Mouse (Mus musculus) stomach, postnatal 0 days (tissue): ENCODE measurements around the gene Cacng2. TPM values are rescaled to one million over a fixed set of nuclear protein-coding genes. Genes with fewer than 3 reads are reported as not detected.

Experiments used
- ATAC-seq: fragments of 200-750 bp; cut with Nextera tagmentation; 2 replicates; pipeline ENCODE4 v1.8.0; 2017; ENCODE audit not compliant: low FRiP score, low TSS enrichment
- DNase-seq: peaks from one replicate; pipeline ENCODE4 v3.0.0-alpha.2; 2016; ENCODE audit warnings: low spot score
- H3K27ac ChIP-seq: fragments of 300-500 bp; sonication (generic); replicated peaks from 2 replicates; pipeline ENCODE4 v1.5.1; 2014; ENCODE audit warnings: mild to moderate bottlenecking, control low read depth
- H3K27me3 ChIP-seq: fragments of 300-500 bp; sonication (generic); 2 replicates; pipeline ENCODE4 v1.6.1; 2014; ENCODE audit warnings: low read length; ENCODE audit not compliant: control insufficient read depth, insufficient read depth
- H3K36me3 ChIP-seq: fragments of 300-500 bp; sonication (generic); 2 replicates; pipeline ENCODE4 v1.6.1; 2014; ENCODE audit warnings: low read length, mixed read lengths; ENCODE audit not compliant: control insufficient read depth, insufficient read depth
- H3K4me1 ChIP-seq: fragments of 300-500 bp; sonication (generic); replicated peaks from 2 replicates; pipeline ENCODE4 v1.6.1; 2014; ENCODE audit warnings: antibody characterized with exemption; ENCODE audit not compliant: control insufficient read depth, insufficient read depth
- H3K4me2 ChIP-seq: fragments of 300-500 bp; sonication (generic); replicated peaks from 2 replicates; pipeline ENCODE4 v1.6.1; 2014; ENCODE audit warnings: low read depth, mild to moderate bottlenecking, control low read depth, moderate library complexity
- H3K4me3 ChIP-seq: fragments of 300-500 bp; sonication (generic); 2 replicates; pipeline ENCODE4 v1.5.1; 2014; ENCODE audit warnings: low read depth, low read length, control low read depth
- H3K9ac ChIP-seq: fragments of 300-500 bp; sonication (generic); 2 replicates; pipeline ENCODE4 v1.6.1; 2014; ENCODE audit warnings: mild to moderate bottlenecking, low read length, control low read depth, mixed read lengths
- H3K9me3 ChIP-seq: fragments of 300-500 bp; sonication (generic); 2 replicates; pipeline ENCODE4 v1.6.1; 2016; ENCODE audit warnings: low read length; ENCODE audit not compliant: control insufficient read depth
- CTCF ChIP-seq: IDR thresholded peaks from 2 replicates; pipeline ENCODE4 v1.5.1; 2016; ENCODE audit warnings: antibody characterized with exemption, low read depth, mild to moderate bottlenecking, moderate library complexity
- EP300 ChIP-seq: optimal IDR thresholded peaks from 2 replicates; pipeline ENCODE3; 2016; ENCODE audit warnings: antibody characterized with exemption
- WGBS: fragments of 180-500 bp; shearing (Covaris S2); extraction: QIAGEN DNeasy Blood & Tissue Kit; methylation state at CpG from one replicate; pipeline ENCODE4 v1.1.7; 2014; 5-methylcytosine and 5-hydroxymethylcytosine counted together
- polyA plus RNA-seq: library from polyadenylated mRNA; unstranded; fragments of >200 nt; fragmentation: Nextera tagmentation; extraction: Ambion mirVana; gene quantifications from 2 replicates; pipeline ENCODE4 v1.2.1, GENCODE M21; 2015

Cacng2 gene
- polyA plus RNA-seq, 1 experiment from 2014 or later: 0.02 TPM

DNA sequence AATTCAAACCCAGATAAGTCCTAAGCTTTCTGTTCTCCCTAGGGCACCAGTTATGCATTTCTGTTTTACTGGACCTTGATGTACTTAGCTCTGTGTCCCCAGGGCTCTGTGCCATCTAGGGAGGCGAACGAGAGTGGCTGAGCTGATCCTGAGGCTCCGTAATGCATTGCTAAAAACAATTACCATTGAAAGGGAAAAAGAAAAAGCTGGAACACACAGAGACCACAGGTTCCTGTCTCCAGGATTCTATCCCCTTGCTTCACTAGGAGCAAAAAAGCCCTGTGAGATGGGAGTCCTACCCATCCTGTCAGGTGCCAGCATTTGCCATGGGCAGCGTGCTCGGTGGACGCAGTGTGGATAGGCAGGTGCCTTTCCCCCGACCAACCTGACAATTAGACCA lies 38.4 kb downstream of the Cacng2 start:
- H3K4me1 ChIP-seq: no peaks in the 10 kb centered on the region
- H3K9me3 ChIP-seq: no peaks in the 10 kb centered on the region
- TF ChIP-seq EP300 (no peak), CTCF (no peak)
- ATAC-seq (no peak), DNase-seq (no peak)
- no peaks in the 10 kb centered on the region for H3K36me3 ChIP-seq
- no peaks in the 10 kb centered on the region for H3K27me3 ChIP-seq
- H3K27ac ChIP-seq: no peak overlapping the region
- H3K4me3 ChIP-seq: no peak overlapping the region
- H3K9ac ChIP-seq: no peak overlapping the region
- H3K4me2 ChIP-seq: no peak overlapping the region
- WGBS: 77% methylated on average over 7 of the region's 7 CpGs

DNA sequence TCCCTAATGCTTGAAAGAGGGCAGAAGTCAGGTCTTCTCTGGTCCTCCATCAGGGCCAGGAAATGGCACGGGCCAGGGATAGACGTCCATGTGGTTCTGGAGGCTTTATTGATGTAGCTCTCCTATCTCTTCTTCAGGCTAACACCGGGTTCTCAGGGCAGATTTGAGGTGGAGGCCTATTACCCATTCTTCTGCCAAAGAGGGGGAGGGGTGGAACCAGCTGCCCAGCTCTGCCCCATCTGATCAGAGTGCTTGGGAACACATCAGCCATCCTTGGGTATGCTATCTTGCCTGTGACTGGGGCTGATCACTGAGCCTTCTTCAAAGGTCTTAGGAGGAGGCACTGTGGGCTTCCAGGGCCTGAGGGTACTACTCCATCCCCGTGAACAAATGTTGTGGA lies 39.5 kb downstream of the Cacng2 start:
- Histone ChIP-seq H3K4me3 (no peak overlapping the region), H3K27me3 (no peaks in the 10 kb centered on the region), H3K9ac (no peak overlapping the region), H3K27ac (no peak overlapping the region), H3K9me3 (no peaks in the 10 kb centered on the region), H3K4me2 (no peak overlapping the region), H3K4me1 (no peaks in the 10 kb centered on the region), H3K36me3 (no peaks in the 10 kb centered on the region)
- 72% methylated on average over 4 of the region's 4 CpGs for WGBS
- ATAC-seq (no peak), DNase-seq (no peak)
- TF ChIP-seq EP300 (no peak), CTCF (no peak)

DNA sequence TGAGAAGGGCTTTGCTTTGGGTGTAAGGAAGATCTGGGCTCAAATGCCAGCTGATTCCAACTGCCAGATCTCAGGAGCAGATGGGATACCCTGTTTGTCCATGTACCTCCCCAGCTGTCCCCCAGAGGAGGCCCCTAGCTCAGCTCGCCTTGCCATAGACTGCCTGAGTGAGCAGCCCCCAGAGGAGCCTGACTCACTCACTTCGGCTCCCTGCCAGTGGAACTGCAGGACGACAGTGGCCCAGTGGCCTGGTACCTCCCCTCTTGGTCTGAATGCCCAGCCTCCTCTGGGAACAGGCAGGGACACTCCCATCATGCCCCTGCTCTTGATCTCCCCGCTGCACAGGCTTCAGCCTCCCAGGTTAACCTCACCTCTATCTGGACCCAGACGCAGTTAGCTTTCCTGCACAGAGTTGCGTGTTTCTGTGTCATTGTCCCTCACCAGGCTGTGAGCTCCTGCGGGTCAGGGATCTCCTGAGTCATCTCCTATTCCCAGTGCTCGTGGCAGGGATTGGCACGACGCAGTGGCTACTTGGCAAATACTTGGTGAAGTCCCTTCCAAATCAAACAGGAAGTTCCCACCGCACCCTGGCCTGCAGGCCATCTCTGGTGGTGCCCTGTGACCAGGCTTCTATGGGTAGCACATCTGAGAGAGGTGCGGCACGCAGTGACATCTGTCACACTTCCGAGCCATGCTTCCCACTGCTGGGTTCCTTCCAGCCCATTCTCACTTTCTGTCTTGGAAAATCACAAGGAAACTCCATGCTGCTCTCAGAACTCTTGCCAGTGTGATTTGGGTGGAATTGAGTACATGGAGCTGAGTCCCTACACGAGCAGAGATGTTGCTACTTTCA lies 40.8 kb downstream of the Cacng2 start:
- ATAC-seq: no peak
- H3K4me2 ChIP-seq: no peak overlapping the region
- H3K9ac ChIP-seq: no peak overlapping the region
- no peak overlapping the region for H3K27ac ChIP-seq
- no peak for TF ChIP-seq CTCF
- TF ChIP-seq EP300: no peak
- DNase-seq: no peak
- 65% methylated on average over 15 of the region's 15 CpGs for WGBS
- H3K4me1 ChIP-seq: no peaks in the 10 kb centered on the region
- H3K4me3 ChIP-seq: no peak overlapping the region
- H3K9me3 ChIP-seq: no peaks in the 10 kb centered on the region
- no peaks in the 10 kb centered on the region for H3K36me3 ChIP-seq
- H3K27me3 ChIP-seq: no peaks in the 10 kb centered on the region

DNA sequence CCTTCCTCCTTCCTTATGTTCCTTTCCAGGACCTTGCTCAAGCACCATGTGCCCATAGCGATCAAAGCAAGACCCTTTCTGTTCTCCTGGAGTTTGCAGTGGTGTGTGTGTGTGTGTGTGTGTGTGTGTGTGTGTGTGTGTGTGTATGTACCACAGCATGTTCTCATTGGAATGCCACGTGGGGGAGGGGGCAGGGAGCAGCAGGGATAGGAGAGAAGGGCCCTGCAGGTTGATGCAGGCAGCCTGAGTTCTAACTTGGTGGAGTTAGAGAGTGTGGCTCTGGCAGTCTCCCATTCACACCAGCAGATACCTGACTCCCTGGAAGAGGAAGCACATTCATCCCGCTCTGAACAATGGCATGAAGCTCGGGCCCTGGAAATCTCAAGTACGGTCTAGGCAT lies 41.6 kb downstream of the Cacng2 start:
- Histone ChIP-seq H3K4me1 (no peaks in the 10 kb centered on the region), H3K4me3 (no peak overlapping the region), H3K9me3 (no peaks in the 10 kb centered on the region), H3K4me2 (no peak overlapping the region), H3K9ac (no peak overlapping the region), H3K27ac (no peak overlapping the region), H3K36me3 (no peaks in the 10 kb centered on the region), H3K27me3 (no peaks in the 10 kb centered on the region)
- no peak for TF ChIP-seq CTCF
- TF ChIP-seq EP300: no peak
- ATAC-seq (no peak), DNase-seq (no peak)
- WGBS: 79% methylated on average over 5 of the region's 5 CpGs

GRCm38 (mm10) chr15:78075921-78076320 lies 43.9 kb downstream of the Cacng2 start:
- TF ChIP-seq EP300 (no peak), CTCF (no peak)
- no peak for ATAC-seq

DNA sequence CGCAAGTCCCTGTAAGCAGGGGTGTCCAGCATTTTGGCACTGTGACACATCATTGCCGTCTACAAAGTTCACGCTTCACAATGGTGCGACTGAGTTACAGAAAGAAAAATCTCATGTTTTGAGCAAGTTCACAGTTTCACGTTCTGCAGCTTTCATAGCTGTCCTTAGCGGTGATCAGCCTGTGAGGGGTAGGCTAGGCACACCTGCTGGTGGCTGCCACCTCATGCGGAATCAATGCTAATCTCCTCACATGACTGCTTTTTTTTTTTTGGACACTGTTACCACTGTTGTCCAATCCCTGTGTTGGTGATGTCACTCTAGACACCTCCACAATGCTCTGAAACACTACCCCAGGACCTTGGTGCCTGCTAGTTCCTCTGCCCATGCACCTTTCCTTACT lies 46.7 kb downstream of the Cacng2 start:
- Histone ChIP-seq H3K4me3 (no peak overlapping the region), H3K4me2 (no peak overlapping the region), H3K9ac (no peak overlapping the region), H3K9me3 (no peaks in the 10 kb centered on the region), H3K27ac (no peak overlapping the region), H3K4me1 (no peaks in the 10 kb centered on the region), H3K36me3 (no peaks in the 10 kb centered on the region), H3K27me3 (no peaks in the 10 kb centered on the region)
- 82% methylated on average over 7 of the region's 7 CpGs for WGBS
- ATAC-seq (no peak), DNase-seq (no peak)
- TF ChIP-seq CTCF (no peak), EP300 (no peak)

More at GRCm38 (mm10) chr15:78075921-78076320, 43.9 kb downstream of the Cacng2 start:
- Histone ChIP-seq H3K9me3 (no peaks in the 10 kb centered on the region), H3K4me2 (no peak overlapping the region), H3K4me1 (no peaks in the 10 kb centered on the region), H3K9ac (no peak overlapping the region), H3K27me3 (no peaks in the 10 kb centered on the region), H3K4me3 (no peak overlapping the region), H3K36me3 (no peaks in the 10 kb centered on the region), H3K27ac (no peak overlapping the region)
- WGBS: 23% methylated on average over 3 of the region's 3 CpGs
- no peak for DNase-seq
